Mouse (Mus musculus): ENCODE results near the gene Spef1. TPM values are rescaled to one million over a fixed set of nuclear protein-coding genes. Genes with fewer than 3 reads are reported as not detected.

The Spef1 gene
- total and polyA plus RNA-seq, 2 experiments from 2014 or later: 10.2 to 19.3 TPM

DNA sequence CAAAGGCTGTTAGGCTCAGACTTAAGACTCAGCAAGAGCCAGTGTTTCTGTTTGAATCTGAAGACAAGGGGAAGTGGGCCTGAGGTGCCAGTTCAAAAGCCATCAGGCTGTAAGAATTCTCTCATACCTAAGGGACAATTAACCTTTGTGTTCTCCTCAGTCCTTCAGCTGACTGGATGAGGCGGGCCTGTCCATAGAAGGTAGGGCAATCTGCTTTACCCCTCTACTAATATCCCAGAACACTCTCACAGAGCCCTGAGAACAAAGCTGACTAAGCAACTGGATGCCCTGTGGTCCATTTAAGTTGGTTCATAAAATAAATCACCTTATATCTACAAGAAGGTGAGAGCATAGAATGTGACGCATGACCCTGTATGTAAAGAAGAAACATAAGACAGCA lies 20.9 kb downstream of the Spef1 start:
- Histone ChIP-seq H3K4me2 (ENCODE audit: low read depth, low read length, poor library complexity, severe bottlenecking) (no peak overlapping the region), H3K9me3 (ENCODE audit: low read length) (no peaks in the 10 kb centered on the region), H3K27ac (ENCODE audit: low read depth, low read length) (no peak overlapping the region), H3K27me3 (ENCODE audit: insufficient read depth, low read length) (no peaks in the 10 kb centered on the region), H3K4me1 (ENCODE audit: insufficient read depth, low read length) (no peaks in the 10 kb centered on the region), H3K9ac (replicated peaks; ENCODE audit: low read length, poor library complexity, severe bottlenecking) (no peak overlapping the region), H3K36me3 (ENCODE audit: insufficient read depth, low read length) (no peaks in the 10 kb centered on the region), H3K4me3 (ENCODE audit: low read depth, low read length) (no peak overlapping the region)
- DNase-seq (ENCODE audit: low spot score) (no peak), ATAC-seq (ENCODE audit: low FRiP score) (no peak)
- TF ChIP-seq CTCF (IDR thresholded peaks at IDR 0.05): no peak
- WGBS: 84% methylated on average over 2 of the region's 2 CpGs

DNA sequence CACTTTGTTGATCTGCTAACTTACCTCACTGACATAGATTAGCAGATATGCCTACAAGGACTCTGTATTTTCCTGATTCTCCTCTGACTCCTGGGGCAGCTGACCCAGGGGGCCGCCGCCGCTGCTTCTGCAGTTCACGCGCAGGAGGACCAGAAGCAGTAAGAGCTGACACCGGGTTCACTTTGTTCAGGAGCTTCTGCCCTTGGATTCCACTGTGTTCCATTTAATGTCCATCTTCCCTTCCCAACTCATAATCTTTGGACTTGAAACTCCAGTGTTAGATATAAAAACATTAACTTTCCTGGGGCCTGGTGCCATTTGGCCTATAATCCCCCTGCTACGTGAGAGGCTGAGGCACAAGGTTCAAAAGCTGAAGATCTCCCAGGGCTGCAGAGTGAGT lies 23.2 kb downstream of the Spef1 start:
- H3K36me3 ChIP-seq (ENCODE audit: insufficient read depth, low read length): no peaks in the 10 kb centered on the region
- DNase-seq (ENCODE audit: low spot score) (no peak), ATAC-seq (ENCODE audit: low FRiP score) (no peak)
- TF ChIP-seq CTCF (IDR thresholded peaks at IDR 0.05): no peak
- H3K4me2 ChIP-seq (ENCODE audit: low read depth, low read length, poor library complexity, severe bottlenecking): no peak overlapping the region
- 82% methylated on average over 7 of the region's 7 CpGs for WGBS
- H3K4me3 ChIP-seq (ENCODE audit: low read depth, low read length): no peak overlapping the region
- H3K27ac ChIP-seq (ENCODE audit: low read depth, low read length): no peak overlapping the region
- no peaks in the 10 kb centered on the region for H3K4me1 ChIP-seq (ENCODE audit: insufficient read depth, low read length)
- no peaks in the 10 kb centered on the region for H3K9me3 ChIP-seq (ENCODE audit: low read length)
- no peaks in the 10 kb centered on the region for H3K27me3 ChIP-seq (ENCODE audit: insufficient read depth, low read length)
- H3K9ac ChIP-seq (replicated peaks; ENCODE audit: low read length, poor library complexity, severe bottlenecking): no peak overlapping the region

DNA sequence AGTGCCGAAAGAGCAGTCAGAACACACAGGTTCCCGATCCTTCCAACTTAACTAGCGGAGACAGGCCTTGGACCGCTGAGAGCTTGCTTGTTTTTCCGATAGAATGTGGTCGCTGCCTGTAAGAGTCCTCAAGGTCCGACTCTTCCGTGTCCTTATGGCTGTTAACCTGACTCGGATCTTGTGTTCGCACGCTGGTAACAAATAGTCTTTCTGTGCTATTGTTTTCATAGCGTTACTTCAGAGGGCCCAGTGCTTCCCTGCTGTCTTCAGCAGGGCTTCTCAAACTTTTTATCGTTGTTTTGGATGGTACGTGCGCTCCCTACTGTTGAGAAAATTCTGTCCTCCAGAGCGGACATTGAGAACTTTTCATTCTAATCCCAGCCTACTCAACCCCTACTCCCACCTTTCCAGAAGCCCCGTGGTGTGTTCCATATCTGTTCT lies 26.4 kb downstream of the Spef1 start:
- peaks cover 8% of the 10 kb centered on the region; the same call in 1 of the 2 replicates for H3K4me1 ChIP-seq (ENCODE audit: insufficient read depth, low read length)
- no peaks in the 10 kb centered on the region for H3K9me3 ChIP-seq (ENCODE audit: low read length)
- peak overlapping the region; percentile 87 for H3K27ac ChIP-seq (ENCODE audit: low read depth, low read length)
- DNase-seq (ENCODE audit: low spot score): peak; percentile 44
- WGBS: 1% methylated on average over 17 of the region's 17 CpGs
- H3K36me3 ChIP-seq (ENCODE audit: insufficient read depth, low read length): no peaks in the 10 kb centered on the region
- peak; percentile 0; the same call in 1 of the 2 replicates for ATAC-seq (ENCODE audit: low FRiP score)
- peak overlapping the region; percentile 65 for H3K9ac ChIP-seq (replicated peaks; ENCODE audit: low read length, poor library complexity, severe bottlenecking)
- TF ChIP-seq CTCF (IDR thresholded peaks at IDR 0.05): peak; percentile 60
- H3K4me3 ChIP-seq (ENCODE audit: low read depth, low read length): peak overlapping the region; percentile 72
- no peaks in the 10 kb centered on the region for H3K27me3 ChIP-seq (ENCODE audit: insufficient read depth, low read length)
- H3K4me2 ChIP-seq (ENCODE audit: low read depth, low read length, poor library complexity, severe bottlenecking): peak overlapping the region; percentile 92

DNA sequence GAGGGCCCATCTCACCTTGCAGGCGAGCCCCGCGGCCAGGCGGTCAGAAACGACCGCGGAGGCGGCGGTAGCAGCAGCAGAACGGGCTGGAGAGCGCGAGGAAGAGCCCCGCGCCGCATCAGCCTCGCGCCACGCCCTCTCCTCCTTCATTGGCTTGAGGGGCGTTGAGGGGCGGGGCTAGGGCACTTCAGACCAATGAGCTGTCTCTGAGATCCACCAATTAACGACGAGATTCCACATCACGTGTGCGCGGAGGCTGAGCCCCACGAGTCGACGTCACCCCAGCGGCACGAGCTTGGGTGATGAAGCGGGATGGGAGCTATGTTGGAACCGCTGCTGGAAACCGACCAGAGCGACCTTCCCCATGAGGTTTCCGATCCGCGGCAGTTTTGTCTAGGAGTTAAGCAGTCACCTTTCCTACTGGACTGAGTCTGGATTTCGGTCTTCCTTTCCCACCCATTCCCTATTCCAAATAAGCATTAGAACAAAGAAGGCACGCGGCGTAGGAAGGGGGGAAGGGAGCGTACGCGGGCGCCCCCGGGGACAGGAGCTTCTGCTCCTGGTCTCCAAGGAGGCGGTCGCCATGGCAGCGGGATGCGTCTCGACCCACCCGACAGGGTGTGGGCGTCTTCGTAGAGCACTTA lies 27.0 kb downstream of the Spef1 start, which contains the start of gene 1700037H04Rik:
TSS of gene 1700037H04Rik (minus strand) at position 144 of the 644 bp plus-strand sequence.
- peak; percentile 99 for DNase-seq (ENCODE audit: low spot score)
- peaks cover 8% of the 10 kb centered on the region; the same call in 1 of the 2 replicates for H3K4me1 ChIP-seq (ENCODE audit: insufficient read depth, low read length)
- TF ChIP-seq CTCF (IDR thresholded peaks at IDR 0.05): no peak
- peak within 1 kb of the TSS; percentile 72 for H3K4me3 ChIP-seq (ENCODE audit: low read depth, low read length)
- H3K4me2 ChIP-seq (ENCODE audit: low read depth, low read length, poor library complexity, severe bottlenecking): peak within 1 kb of the TSS; percentile 92
- H3K27ac ChIP-seq (ENCODE audit: low read depth, low read length): peak within 1 kb of the TSS; percentile 87
- H3K9ac ChIP-seq (replicated peaks; ENCODE audit: low read length, poor library complexity, severe bottlenecking): peak within 1 kb of the TSS; percentile 66
- under 1% methylated on average over 53 of the region's 54 CpGs for WGBS
- no peaks in the 10 kb centered on the region for H3K36me3 ChIP-seq (ENCODE audit: insufficient read depth, low read length)
- ATAC-seq (ENCODE audit: low FRiP score): peak; percentile 98
- H3K9me3 ChIP-seq (ENCODE audit: low read length): no peaks in the 10 kb centered on the region
- no peaks in the 10 kb centered on the region for H3K27me3 ChIP-seq (ENCODE audit: insufficient read depth, low read length)

- H3K4me2 ChIP-seq (ENCODE audit: low read depth, low read length, poor library complexity, severe bottlenecking): peak overlapping the region; percentile 92
- H3K27ac ChIP-seq (ENCODE audit: low read depth, low read length): peak overlapping the region; percentile 80
- under 1% methylated on average over 17 of the region's 18 CpGs for WGBS
- H3K27me3 ChIP-seq (ENCODE audit: insufficient read depth, low read length): no peaks in the 10 kb centered on the region
- H3K9me3 ChIP-seq (ENCODE audit: low read length): no peaks in the 10 kb centered on the region
- peak overlapping the region; percentile 66 for H3K9ac ChIP-seq (replicated peaks; ENCODE audit: low read length, poor library complexity, severe bottlenecking)
- peak; percentile 71 for ATAC-seq (ENCODE audit: low FRiP score)
- H3K36me3 ChIP-seq (ENCODE audit: insufficient read depth, low read length): no peaks in the 10 kb centered on the region
- DNase-seq (ENCODE audit: low spot score): peak; percentile 38
- peak overlapping the region; percentile 72 for H3K4me3 ChIP-seq (ENCODE audit: low read depth, low read length)
- no peak for TF ChIP-seq CTCF (IDR thresholded peaks at IDR 0.05)
- peaks cover 8% of the 10 kb centered on the region; the same call in 1 of the 2 replicates for H3K4me1 ChIP-seq (ENCODE audit: insufficient read depth, low read length)
Observed at GRCm38 (mm10) chr2:131159491-131159910, 27.6 kb downstream of the Spef1 start.

DNA sequence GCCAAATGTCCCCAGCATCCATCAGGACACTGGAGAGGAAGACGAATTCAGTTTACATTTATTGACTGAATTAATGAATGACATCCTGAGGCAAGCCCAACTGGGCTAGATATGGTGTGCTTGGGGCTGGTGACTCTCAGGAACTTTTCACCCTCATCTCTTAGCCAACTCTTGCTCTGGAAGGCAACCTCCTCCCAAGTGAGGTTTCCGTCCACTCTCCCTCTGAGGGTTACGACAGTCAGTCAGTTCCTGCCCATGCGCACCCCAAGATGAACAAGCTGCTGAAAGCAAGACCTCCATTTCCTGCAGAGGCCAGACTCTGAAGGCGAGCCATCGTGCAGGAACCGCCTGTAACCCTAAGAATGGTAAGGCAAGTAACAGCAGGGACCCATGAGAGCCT lies 30.1 kb downstream of the Spef1 start:
- WGBS: 94% methylated on average over 7 of the region's 7 CpGs
- Histone ChIP-seq H3K27me3 (ENCODE audit: insufficient read depth, low read length) (no peaks in the 10 kb centered on the region), H3K4me3 (ENCODE audit: low read depth, low read length) (no peak overlapping the region), H3K27ac (ENCODE audit: low read depth, low read length) (no peak overlapping the region), H3K36me3 (ENCODE audit: insufficient read depth, low read length) (peaks cover 11% of the 10 kb centered on the region), H3K9ac (replicated peaks; ENCODE audit: low read length, poor library complexity, severe bottlenecking) (no peak overlapping the region), H3K4me2 (ENCODE audit: low read depth, low read length, poor library complexity, severe bottlenecking) (no peak overlapping the region), H3K4me1 (ENCODE audit: insufficient read depth, low read length) (peaks cover 8% of the 10 kb centered on the region; the same call in 1 of the 2 replicates), H3K9me3 (ENCODE audit: low read length) (no peaks in the 10 kb centered on the region)
- no peak for DNase-seq (ENCODE audit: low spot score)
- no peak for ATAC-seq (ENCODE audit: low FRiP score)
- no peak for TF ChIP-seq CTCF (IDR thresholded peaks at IDR 0.05)
